Mouse (Mus musculus) stomach, postnatal 0 days (tissue): ENCODE measurements around the gene Spag7. TPM values are rescaled to one million over a fixed set of nuclear protein-coding genes. Genes with fewer than 3 reads are reported as not detected.

ENCODE experiments used
- ATAC-seq: fragments of 200-750 bp; cut with Nextera tagmentation; 2 replicates; pipeline ENCODE4 v1.8.0; 2017; ENCODE audit not compliant: low FRiP score, low TSS enrichment
- DNase-seq: peaks from one replicate; pipeline ENCODE4 v3.0.0-alpha.2; 2016; ENCODE audit warnings: low spot score
- H3K27ac ChIP-seq: fragments of 300-500 bp; sonication (generic); replicated peaks from 2 replicates; pipeline ENCODE4 v1.5.1; 2014; ENCODE audit warnings: mild to moderate bottlenecking, control low read depth
- H3K27me3 ChIP-seq: fragments of 300-500 bp; sonication (generic); 2 replicates; pipeline ENCODE4 v1.6.1; 2014; ENCODE audit warnings: low read length; ENCODE audit not compliant: control insufficient read depth, insufficient read depth
- H3K36me3 ChIP-seq: fragments of 300-500 bp; sonication (generic); 2 replicates; pipeline ENCODE4 v1.6.1; 2014; ENCODE audit warnings: low read length, mixed read lengths; ENCODE audit not compliant: control insufficient read depth, insufficient read depth
- H3K4me1 ChIP-seq: fragments of 300-500 bp; sonication (generic); replicated peaks from 2 replicates; pipeline ENCODE4 v1.6.1; 2014; ENCODE audit warnings: antibody characterized with exemption; ENCODE audit not compliant: control insufficient read depth, insufficient read depth
- H3K4me2 ChIP-seq: fragments of 300-500 bp; sonication (generic); replicated peaks from 2 replicates; pipeline ENCODE4 v1.6.1; 2014; ENCODE audit warnings: low read depth, mild to moderate bottlenecking, control low read depth, moderate library complexity
- H3K4me3 ChIP-seq: fragments of 300-500 bp; sonication (generic); 2 replicates; pipeline ENCODE4 v1.5.1; 2014; ENCODE audit warnings: low read depth, low read length, control low read depth
- H3K9ac ChIP-seq: fragments of 300-500 bp; sonication (generic); 2 replicates; pipeline ENCODE4 v1.6.1; 2014; ENCODE audit warnings: mild to moderate bottlenecking, low read length, control low read depth, mixed read lengths
- H3K9me3 ChIP-seq: fragments of 300-500 bp; sonication (generic); 2 replicates; pipeline ENCODE4 v1.6.1; 2016; ENCODE audit warnings: low read length; ENCODE audit not compliant: control insufficient read depth
- CTCF ChIP-seq: IDR thresholded peaks from 2 replicates; pipeline ENCODE4 v1.5.1; 2016; ENCODE audit warnings: antibody characterized with exemption, low read depth, mild to moderate bottlenecking, moderate library complexity
- EP300 ChIP-seq: optimal IDR thresholded peaks from 2 replicates; pipeline ENCODE3; 2016; ENCODE audit warnings: antibody characterized with exemption
- whole genome bisulfite sequencing: fragments of 180-500 bp; shearing (Covaris S2); extraction: QIAGEN DNeasy Blood & Tissue Kit; methylation state at CpG from one replicate; pipeline ENCODE4 v1.1.7; 2014; 5-methylcytosine and 5-hydroxymethylcytosine counted together
- polyA plus RNA-seq: library from polyadenylated mRNA; unstranded; fragments of >200 nt; fragmentation: Nextera tagmentation; extraction: Ambion mirVana; gene quantifications from 2 replicates; pipeline ENCODE4 v1.2.1, GENCODE M21; 2015

The Spag7 gene
- polyA plus RNA-seq, 1 experiment from 2014 or later = 77.7 TPM

GRCm38 (mm10) chr11:70654198-70654922, 14.9 kb downstream of the Spag7 start, which contains the start of gene Pfn1:
TSS of gene Pfn1 (minus strand) at chr11:70654644.
- Histone ChIP-seq H3K4me3 (peak within 1 kb of the TSS; percentile 100), H3K9ac (peak within 1 kb of the TSS; percentile 99), H3K4me1 (peaks cover 5% of the 10 kb centered on the region; the same call in 1 of the 2 replicates), H3K4me2 (peak within 1 kb of the TSS; percentile 90), H3K27ac (peak within 1 kb of the TSS; percentile 100), H3K9me3 (no peaks in the 10 kb centered on the region), H3K27me3 (no peaks in the 10 kb centered on the region), H3K36me3 (peaks cover 10% of the 10 kb centered on the region)
- peak; percentile 90 for DNase-seq
- peak; percentile 53 for ATAC-seq
- TF ChIP-seq EP300 (no peak), CTCF (no peak; the same call in 1 of the 2 replicates)
- WGBS = under 1% methylated on average over 44 of the region's 61 CpGs

- TF ChIP-seq EP300 (peak; percentile 21), CTCF (no peak; the same call in 1 of the 2 replicates)
- H3K36me3 ChIP-seq = peaks cover 14% of the 10 kb centered on the region
- peak overlapping the region; percentile 99 for H3K9ac ChIP-seq
- peak overlapping the region; percentile 100 for H3K27ac ChIP-seq
- H3K4me3 ChIP-seq = peak overlapping the region; percentile 100
- H3K27me3 ChIP-seq = no peaks in the 10 kb centered on the region
- DNase-seq = peak; percentile 83
- peak overlapping the region; percentile 90 for H3K4me2 ChIP-seq
- no peaks in the 10 kb centered on the region for H3K9me3 ChIP-seq
- H3K4me1 ChIP-seq = peaks cover 5% of the 10 kb centered on the region; the same call in 1 of the 2 replicates
- ATAC-seq = peak; percentile 51
- WGBS = under 1% methylated on average over 45 of the region's 63 CpGs
Observed at GRCm38 (mm10) chr11:70653345-70654197, 15.6 kb downstream of the Spag7 start.

- H3K36me3 ChIP-seq = peaks cover 14% of the 10 kb centered on the region
- H3K4me3 ChIP-seq = peak overlapping the region; percentile 100
- peak overlapping the region; percentile 100 for H3K27ac ChIP-seq
- TF ChIP-seq CTCF (no peak), EP300 (no peak)
- 23% methylated on average over 6 of the region's 6 CpGs for WGBS
- peaks cover 5% of the 10 kb centered on the region for H3K4me1 ChIP-seq
- H3K4me2 ChIP-seq = peak overlapping the region; percentile 90
- ATAC-seq = no peak
- H3K9ac ChIP-seq = peak overlapping the region; percentile 99
- DNase-seq = no peak
- H3K9me3 ChIP-seq = no peaks in the 10 kb centered on the region
- no peaks in the 10 kb centered on the region for H3K27me3 ChIP-seq
Observed at GRCm38 (mm10) chr11:70652884-70653344, 16.3 kb downstream of the Spag7 start.

DNA sequence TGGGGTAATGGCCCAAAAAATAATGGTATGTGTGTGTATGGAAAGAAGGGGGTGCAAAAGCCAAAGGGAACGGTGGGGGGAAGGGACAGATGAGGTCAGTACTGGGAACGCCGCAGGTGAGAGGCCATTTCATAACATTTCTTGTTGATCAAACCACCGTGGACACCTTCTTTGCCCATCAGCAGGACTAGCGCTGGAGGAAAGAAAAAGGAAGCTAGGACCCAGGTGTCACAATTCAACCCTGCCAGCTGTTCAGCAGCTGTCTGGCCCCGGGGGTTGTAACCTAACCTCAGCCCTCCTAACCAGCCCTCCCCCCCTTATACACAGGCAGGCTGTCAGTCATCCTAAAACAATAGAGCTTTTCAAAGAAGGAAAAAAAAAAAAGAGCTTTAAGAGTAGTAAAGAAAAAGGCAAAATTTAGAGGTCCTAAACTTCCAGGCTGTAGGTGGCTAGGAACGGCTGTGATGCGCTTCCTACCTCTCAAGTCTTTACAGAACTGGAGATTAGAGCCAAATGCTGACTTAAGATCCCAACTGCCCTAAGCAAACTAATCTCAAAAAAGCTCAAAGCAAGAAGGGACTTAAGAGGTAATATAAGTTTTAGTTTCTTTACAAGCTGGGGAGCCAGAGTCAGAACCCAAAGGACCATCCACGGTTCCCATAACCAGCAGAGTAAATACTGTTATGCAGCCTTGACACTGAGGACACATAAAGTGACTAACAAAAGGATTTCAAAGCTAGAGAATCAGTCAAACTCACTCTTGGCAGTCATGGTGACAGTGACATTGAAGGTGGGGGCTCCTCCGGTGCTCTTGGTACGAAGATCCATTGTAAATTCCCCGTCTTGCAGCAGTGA, 17.0 kb downstream of the Spag7 start:
- peak overlapping the region; percentile 67 for H3K27ac ChIP-seq
- peaks cover 14% of the 10 kb centered on the region for H3K36me3 ChIP-seq
- WGBS = 37% methylated on average over 12 of the region's 12 CpGs
- H3K4me1 ChIP-seq = peaks cover 5% of the 10 kb centered on the region
- DNase-seq (no peak), ATAC-seq (no peak)
- peak overlapping the region; percentile 99; the same call in 1 of the 2 replicates for H3K9ac ChIP-seq
- TF ChIP-seq CTCF (no peak), EP300 (no peak)
- peak overlapping the region; percentile 100 for H3K4me3 ChIP-seq
- H3K27me3 ChIP-seq = no peaks in the 10 kb centered on the region
- H3K9me3 ChIP-seq = no peaks in the 10 kb centered on the region
- H3K4me2 ChIP-seq = peak overlapping the region; percentile 90

- Histone ChIP-seq H3K27ac (peak overlapping the region; percentile 67), H3K9me3 (no peaks in the 10 kb centered on the region), H3K27me3 (no peaks in the 10 kb centered on the region), H3K36me3 (peaks cover 14% of the 10 kb centered on the region), H3K9ac (no peak overlapping the region; the same call in 1 of the 2 replicates), H3K4me2 (peak overlapping the region; percentile 90), H3K4me1 (no peaks in the 10 kb centered on the region; the same call in none of the 2 replicates), H3K4me3 (peak overlapping the region; percentile 13; the same call in 1 of the 2 replicates)
- peak; percentile 62 for DNase-seq
- no peak for ATAC-seq
- 22% methylated on average over 2 of the region's 2 CpGs for WGBS
- TF ChIP-seq EP300 (no peak), CTCF (no peak)
Observed at GRCm38 (mm10) chr11:70651391-70651790, 17.8 kb downstream of the Spag7 start.
